Mouse (Mus musculus): ENCODE measurements around the gene Dvl2.
A peak's percentile ranks its signal among the peaks of the same experiment; 100 is the strongest.

Dvl2 gene

DNA sequence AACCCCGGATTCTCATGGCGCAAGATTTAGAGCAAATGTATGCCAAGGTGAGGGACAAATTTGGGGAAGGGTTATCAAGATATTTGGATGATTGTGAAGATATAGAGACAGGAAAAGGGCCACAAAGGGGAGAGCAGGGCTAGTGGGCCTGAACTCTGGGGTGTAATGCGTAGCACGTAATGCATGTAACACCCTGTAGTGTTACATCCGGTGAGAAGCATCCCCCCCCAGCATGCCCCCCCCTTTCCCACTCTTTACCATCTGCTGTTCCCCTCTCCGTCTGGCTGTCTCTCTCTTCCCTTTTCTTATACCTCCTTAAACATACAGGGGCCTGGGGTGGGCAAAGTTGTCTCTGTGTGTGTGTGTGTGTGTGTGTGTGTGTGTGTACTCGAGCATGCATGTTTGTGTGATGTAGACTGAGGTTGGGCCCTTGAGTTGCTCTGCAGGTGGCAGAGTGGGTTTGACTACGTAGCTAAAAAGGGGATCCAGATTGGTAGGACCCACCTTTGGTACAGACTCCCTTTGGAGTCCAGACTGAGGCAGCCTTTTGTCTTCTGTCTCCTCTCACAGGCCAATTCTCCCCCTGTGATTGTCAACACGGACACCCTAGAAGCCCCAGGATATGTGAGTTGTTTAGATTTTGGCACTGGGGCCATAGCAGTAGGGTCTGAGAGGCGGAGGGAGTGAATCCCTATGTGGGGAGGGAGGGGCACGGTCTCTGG, 29.6 kb downstream of the Dvl2 start:
- no peak for DNase-seq

DNA sequence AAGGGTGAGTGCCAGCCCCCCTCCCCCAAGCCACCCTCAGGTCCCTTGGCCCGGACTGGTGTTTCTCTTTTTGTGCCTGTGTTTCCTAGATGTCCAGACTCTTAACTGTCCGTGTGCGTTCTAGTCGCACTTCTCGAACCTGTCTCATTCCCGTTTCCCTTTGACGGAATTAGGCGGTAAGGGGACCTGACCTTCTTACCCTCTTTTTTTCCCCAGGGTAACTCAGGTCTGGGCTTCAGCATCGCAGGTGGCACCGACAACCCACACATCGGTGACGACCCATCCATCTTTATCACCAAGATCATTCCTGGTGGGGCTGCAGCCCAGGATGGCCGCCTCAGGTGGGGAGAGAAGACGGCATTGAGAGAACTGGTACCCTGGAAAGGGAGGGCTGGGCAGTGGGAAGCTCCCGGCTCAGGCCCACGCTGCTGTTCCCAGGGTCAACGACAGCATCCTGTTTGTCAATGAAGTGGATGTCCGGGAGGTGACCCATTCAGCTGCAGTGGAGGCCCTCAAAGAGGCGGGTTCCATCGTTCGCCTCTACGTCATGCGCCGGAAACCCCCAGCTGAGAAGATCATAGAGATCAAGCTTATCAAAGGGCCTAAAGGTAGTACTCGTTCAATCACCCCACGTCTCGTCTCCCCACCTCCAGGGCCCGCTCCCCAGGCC, 30.4 kb downstream of the Dvl2 start:
- no peak for DNase-seq

DNA sequence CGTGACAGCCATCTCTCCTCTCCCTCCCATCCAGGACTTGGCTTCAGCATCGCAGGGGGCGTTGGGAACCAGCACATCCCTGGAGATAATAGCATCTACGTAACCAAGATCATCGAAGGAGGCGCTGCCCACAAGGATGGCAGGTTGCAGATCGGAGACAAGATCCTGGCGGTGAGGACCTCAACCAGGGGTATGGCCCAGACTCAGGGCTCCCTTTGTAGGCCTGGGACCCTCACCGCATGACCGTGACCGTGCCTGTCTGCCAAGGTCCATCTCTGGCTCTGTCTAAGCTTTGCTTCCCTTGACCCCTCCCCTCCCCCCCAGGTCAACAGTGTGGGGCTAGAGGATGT, 30.9 kb downstream of the Dvl2 start:
- no peak for DNase-seq

GRCm38 (mm10) chr11:70038174-70038573, 37.8 kb downstream of the Dvl2 start:
- DNase-seq: no peak

DNA sequence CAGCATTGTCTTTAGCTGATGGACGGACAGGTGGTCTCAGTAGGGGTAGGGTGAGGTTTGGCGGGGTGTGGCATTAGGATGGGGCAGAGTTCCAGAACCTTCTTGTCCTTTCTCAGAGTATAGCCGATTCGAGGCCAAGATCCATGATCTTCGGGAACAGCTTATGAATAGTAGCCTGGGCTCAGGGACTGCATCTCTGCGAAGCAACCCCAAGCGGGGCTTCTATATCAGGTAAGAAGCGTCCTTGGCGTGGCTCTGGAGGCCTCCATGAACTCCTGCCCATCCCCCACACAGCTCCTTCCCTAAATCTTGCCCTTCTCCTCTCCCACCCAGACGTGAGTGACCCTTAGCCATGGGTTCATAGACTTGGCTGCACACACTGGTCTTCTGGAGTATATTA, 39.2 kb downstream of the Dvl2 start:
- DNase-seq: no peak

GRCm38 (mm10) chr11:70040184-70040583, 39.8 kb downstream of the Dvl2 start:
- DNase-seq: no peak

DNA sequence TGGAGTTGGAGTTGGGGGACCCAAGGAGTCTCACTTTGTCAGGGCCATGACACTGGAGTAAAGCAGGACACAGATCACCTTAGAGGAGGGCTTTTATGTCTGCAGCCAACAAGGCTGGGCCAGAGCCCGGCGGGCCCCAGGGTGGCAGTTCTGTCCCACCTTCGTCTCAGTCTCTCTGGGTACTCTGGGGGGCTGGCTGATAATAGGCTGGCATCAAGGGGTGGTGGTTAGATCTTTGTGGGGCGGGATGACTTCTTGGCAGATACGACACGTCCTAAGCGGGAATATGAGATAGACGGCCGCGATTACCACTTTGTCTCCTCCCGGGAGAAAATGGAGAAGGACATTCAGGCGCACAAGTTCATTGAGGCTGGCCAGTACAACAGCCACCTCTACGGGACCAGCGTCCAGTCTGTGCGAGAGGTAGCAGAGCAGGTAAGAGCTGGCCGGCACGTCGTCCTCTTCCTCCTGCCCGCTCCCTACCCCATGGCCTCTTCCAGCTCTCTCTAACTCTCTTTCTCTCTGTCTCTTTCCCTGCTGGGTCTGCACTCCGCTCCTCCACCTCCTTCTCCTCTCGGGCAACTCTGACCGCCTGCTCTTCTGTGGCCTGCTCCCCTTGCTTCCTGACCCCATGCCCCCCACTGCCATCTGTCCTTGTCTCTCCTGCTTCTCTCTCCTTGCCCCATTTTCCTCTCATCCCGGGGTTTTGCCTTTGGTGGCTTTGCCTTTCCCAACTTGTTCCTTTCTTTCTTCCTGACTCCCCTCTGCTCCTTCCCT, 42.1 kb downstream of the Dvl2 start:
- DNase-seq: no peak

- no peak for DNase-seq
Measured at GRCm38 (mm10) chr11:70043665-70044064, 43.3 kb downstream of the Dvl2 start.

- no peak for DNase-seq
Measured at GRCm38 (mm10) chr11:70045435-70045834, 45.0 kb downstream of the Dvl2 start.

DNA sequence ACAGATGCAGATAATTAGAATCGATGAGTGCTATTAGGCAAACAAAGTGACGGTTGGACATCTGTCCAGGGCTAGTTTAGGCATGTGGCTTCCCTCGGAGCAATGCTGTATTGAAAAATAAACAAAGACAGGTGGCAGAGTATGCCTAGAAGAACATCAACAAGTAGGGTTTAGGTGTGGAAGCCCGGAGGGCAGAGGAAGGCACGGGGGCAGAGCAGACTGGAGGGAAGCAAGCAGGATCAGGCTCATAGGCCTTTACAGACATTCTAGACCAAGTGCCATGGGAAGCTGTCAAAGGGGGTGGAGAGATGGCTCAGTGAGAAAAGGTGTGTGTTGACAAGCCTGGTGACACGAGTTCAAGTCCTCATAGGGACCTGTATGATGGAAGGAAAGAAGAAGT, 49.0 kb downstream of the Dvl2 start:
- DNase-seq: no peak

- no peak for DNase-seq
Measured at GRCm38 (mm10) chr11:70049816-70050215, 49.4 kb downstream of the Dvl2 start.

- no peak for DNase-seq
Measured at GRCm38 (mm10) chr11:70053156-70053555, 52.8 kb downstream of the Dvl2 start.

DNA sequence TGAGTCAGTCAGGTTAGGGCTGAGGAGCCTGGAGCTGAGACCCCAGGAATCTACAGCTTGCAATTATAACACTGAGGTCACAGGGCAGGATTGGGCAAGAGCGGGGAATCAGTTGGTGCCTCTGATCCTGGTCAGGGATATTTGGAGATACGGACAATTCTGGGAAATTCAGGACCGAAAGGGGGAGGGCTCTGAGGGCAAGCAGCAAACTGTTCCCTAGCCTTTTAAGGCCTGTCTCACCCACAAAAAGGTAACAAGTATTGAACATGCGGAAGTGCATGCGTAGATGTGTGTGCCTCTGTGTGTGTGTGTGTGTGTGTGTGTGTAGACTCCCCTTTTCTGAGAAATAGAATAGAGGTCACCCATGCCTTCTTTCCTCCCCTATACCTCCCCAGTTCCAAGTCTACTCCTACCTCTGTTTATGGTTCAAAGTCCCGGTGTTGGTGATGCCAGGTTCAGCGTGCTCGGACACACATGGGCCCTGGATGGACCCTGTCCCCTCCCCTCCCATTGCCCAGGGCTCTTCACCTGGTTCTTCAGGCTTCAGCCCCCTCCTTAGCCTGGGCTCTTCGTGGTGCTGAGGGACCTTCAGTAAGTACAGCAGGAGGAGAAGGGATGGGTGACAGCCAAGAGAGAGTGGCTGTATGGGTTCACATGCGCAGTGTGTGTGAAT, 53.6 kb downstream of the Dvl2 start, which contains the start of gene Asgr1:
Asgr1 (plus strand) TSS at position 188 of the 673 bp plus-strand sequence.
- DNase-seq: no peak

- peak; percentile 79 for DNase-seq
Measured at GRCm38 (mm10) chr11:70055618-70056214, 55.3 kb downstream of the Dvl2 start.

DNA sequence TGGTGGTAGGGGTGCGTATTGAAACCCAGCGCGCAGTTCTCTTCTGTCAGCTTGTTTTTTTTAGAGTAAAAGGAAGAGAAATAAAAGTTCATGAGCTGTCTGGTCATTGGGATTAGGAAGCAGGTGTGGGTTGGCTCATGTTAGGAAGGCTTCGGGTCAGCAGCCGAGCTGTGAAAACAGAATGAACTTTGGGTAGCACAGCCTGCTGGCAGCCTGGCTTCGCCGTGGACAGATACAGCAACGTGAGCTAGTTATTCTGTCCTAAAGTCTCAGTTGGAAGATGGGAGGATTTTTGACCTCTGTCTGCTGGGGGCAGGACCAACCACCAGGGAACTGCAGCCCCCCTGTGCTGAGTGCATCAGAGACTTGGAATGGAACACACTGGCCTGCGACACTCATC, 57.4 kb downstream of the Dvl2 start:
- no peak for DNase-seq

GRCm38 (mm10) chr11:70059930-70060329, 59.5 kb downstream of the Dvl2 start:
- DNase-seq: no peak
